Mouse (Mus musculus): ENCODE results near the gene Robo1. TPM values are rescaled to one million over a fixed set of nuclear protein-coding genes. Genes with fewer than 3 reads are reported as not detected.

The Robo1 gene
- polyA plus RNA-seq, 1 experiment from 2014 or later = 100 TPM

GRCm38 (mm10) chr16:72664806-72665205 lies 356.7 kb downstream of the Robo1 start:
- 9% methylated on average over 4 of the region's 4 CpGs for WGBS
- no peak overlapping the region for H3K27ac ChIP-seq (replicated peaks)

GRCm38 (mm10) chr16:72665454-72665853 lies 357.3 kb downstream of the Robo1 start:
- H3K4me2 ChIP-seq (replicated peaks) = peak overlapping the region; percentile 69
- H3K36me3 ChIP-seq = no peaks in the 10 kb centered on the region
- H3K27ac ChIP-seq (replicated peaks) = no peak overlapping the region
- no peaks in the 10 kb centered on the region for H3K9me3 ChIP-seq
- WGBS = 44% methylated on average over 5 of the region's 5 CpGs
- ATAC-seq (ENCODE audit: low FRiP score, low read depth) = no peak
- no peaks in the 10 kb centered on the region for H3K27me3 ChIP-seq
- peak overlapping the region; percentile 84 for H3K4me3 ChIP-seq
- H3K9ac ChIP-seq (replicated peaks) = 0 out of 2 replicates have a peak overlapping the region, but pooled peaks have one; percentile 5
- peaks cover 30% of the 10 kb centered on the region for H3K4me1 ChIP-seq

More at GRCm38 (mm10) chr16:72664806-72665205, 356.7 kb downstream of the Robo1 start:
- Histone ChIP-seq H3K4me1 (peaks cover 24% of the 10 kb centered on the region), H3K4me3 (peak overlapping the region; percentile 84), H3K4me2 (replicated peaks) (peak overlapping the region; percentile 69), H3K36me3 (no peaks in the 10 kb centered on the region), H3K9ac (replicated peaks) (peak overlapping the region; percentile 90), H3K9me3 (no peaks in the 10 kb centered on the region), H3K27me3 (no peaks in the 10 kb centered on the region)
- no peak for ATAC-seq (ENCODE audit: low FRiP score, low read depth)

GRCm38 (mm10) chr16:72670240-72671038 lies 362.3 kb downstream of the Robo1 start:
- H3K4me1 ChIP-seq = peaks cover 22% of the 10 kb centered on the region
- H3K9me3 ChIP-seq = 0 out of 2 replicates have a peak, but pooled peaks cover 2% of the 10 kb centered on the region
- no peak overlapping the region for H3K4me3 ChIP-seq
- no peaks in the 10 kb centered on the region for H3K36me3 ChIP-seq
- 20% methylated on average over 6 of the region's 6 CpGs for WGBS
- H3K9ac ChIP-seq (replicated peaks) = no peak overlapping the region
- 0 out of 2 replicates have a peak, but pooled peaks have one; percentile 50 for ATAC-seq (ENCODE audit: low FRiP score, low read depth)
- H3K27me3 ChIP-seq = no peaks in the 10 kb centered on the region
- H3K4me2 ChIP-seq (replicated peaks) = peak overlapping the region; percentile 22; the same call in 1 of the 2 replicates
- peak overlapping the region; percentile 20; the same call in 1 of the 2 replicates for H3K27ac ChIP-seq (replicated peaks)

- peaks cover 29% of the 10 kb centered on the region for H3K4me1 ChIP-seq
- H3K9me3 ChIP-seq = 0 out of 2 replicates have a peak, but pooled peaks cover 4% of the 10 kb centered on the region
- H3K27me3 ChIP-seq = no peaks in the 10 kb centered on the region
- H3K4me2 ChIP-seq (replicated peaks) = no peak overlapping the region
- no peaks in the 10 kb centered on the region for H3K36me3 ChIP-seq
- H3K4me3 ChIP-seq = no peak overlapping the region
- WGBS = 75% methylated on average over 5 of the region's 5 CpGs
- no peak for ATAC-seq (ENCODE audit: low FRiP score, low read depth)
- H3K9ac ChIP-seq (replicated peaks) = no peak overlapping the region
- H3K27ac ChIP-seq (replicated peaks) = peak overlapping the region; percentile 81
Observed at GRCm38 (mm10) chr16:72677234-72677633, 369.1 kb downstream of the Robo1 start.

- no peak overlapping the region for H3K9ac ChIP-seq (replicated peaks)
- peak; percentile 55 for ATAC-seq (ENCODE audit: low FRiP score, low read depth)
Observed at GRCm38 (mm10) chr16:72678450-72678849, 370.3 kb downstream of the Robo1 start.

GRCm38 (mm10) chr16:72678947-72679558 lies 370.9 kb downstream of the Robo1 start:
- H3K27me3 ChIP-seq = no peaks in the 10 kb centered on the region
- no peak overlapping the region for H3K4me3 ChIP-seq
- H3K9me3 ChIP-seq = 0 out of 2 replicates have a peak, but pooled peaks cover 4% of the 10 kb centered on the region
- no peak overlapping the region for H3K9ac ChIP-seq (replicated peaks)
- 64% methylated on average over 11 of the region's 11 CpGs for WGBS
- H3K36me3 ChIP-seq = no peaks in the 10 kb centered on the region
- H3K27ac ChIP-seq (replicated peaks) = peak overlapping the region; percentile 81
- peak overlapping the region; percentile 34 for H3K4me2 ChIP-seq (replicated peaks)
- no peak; the same call in 1 of the 2 replicates for ATAC-seq (ENCODE audit: low FRiP score, low read depth)
- peaks cover 29% of the 10 kb centered on the region for H3K4me1 ChIP-seq

More at GRCm38 (mm10) chr16:72678450-72678849, 370.3 kb downstream of the Robo1 start:
- Histone ChIP-seq H3K4me2 (replicated peaks) (peak overlapping the region; percentile 34), H3K9me3 (0 out of 2 replicates have a peak, but pooled peaks cover 4% of the 10 kb centered on the region), H3K4me1 (peaks cover 29% of the 10 kb centered on the region), H3K4me3 (no peak overlapping the region), H3K36me3 (no peaks in the 10 kb centered on the region), H3K27me3 (no peaks in the 10 kb centered on the region), H3K27ac (replicated peaks) (peak overlapping the region; percentile 81)
- 18% methylated on average over 13 of the region's 13 CpGs for WGBS

- no peak overlapping the region for H3K9ac ChIP-seq (replicated peaks)
- 78% methylated on average over 6 of the region's 6 CpGs for WGBS
- H3K4me2 ChIP-seq (replicated peaks) = no peak overlapping the region
- no peak overlapping the region for H3K27ac ChIP-seq (replicated peaks)
- H3K4me3 ChIP-seq = no peak overlapping the region
- H3K27me3 ChIP-seq = no peaks in the 10 kb centered on the region
- H3K9me3 ChIP-seq = no peaks in the 10 kb centered on the region
- ATAC-seq (ENCODE audit: low FRiP score, low read depth) = no peak
- H3K4me1 ChIP-seq = peaks cover 17% of the 10 kb centered on the region; the same call in 1 of the 2 replicates
- no peaks in the 10 kb centered on the region for H3K36me3 ChIP-seq
Observed at GRCm38 (mm10) chr16:72685604-72686479, 377.7 kb downstream of the Robo1 start.

- no peak for ATAC-seq (ENCODE audit: low FRiP score, low read depth)
- Histone ChIP-seq H3K27ac (replicated peaks) (no peak overlapping the region), H3K4me2 (replicated peaks) (no peak overlapping the region), H3K9me3 (no peaks in the 10 kb centered on the region), H3K4me3 (no peak overlapping the region), H3K27me3 (no peaks in the 10 kb centered on the region), H3K9ac (replicated peaks) (no peak overlapping the region), H3K4me1 (peaks cover 12% of the 10 kb centered on the region; the same call in 1 of the 2 replicates), H3K36me3 (no peaks in the 10 kb centered on the region)
- 81% methylated on average over 11 of the region's 11 CpGs for WGBS
Observed at GRCm38 (mm10) chr16:72686480-72687053, 378.5 kb downstream of the Robo1 start.

- no peak for ATAC-seq (ENCODE audit: low FRiP score, low read depth)
- no peak overlapping the region for H3K4me3 ChIP-seq
- no peaks in the 10 kb centered on the region for H3K27me3 ChIP-seq
- H3K4me1 ChIP-seq = peaks cover 20% of the 10 kb centered on the region
- no peak overlapping the region for H3K27ac ChIP-seq (replicated peaks)
- H3K4me2 ChIP-seq (replicated peaks) = no peak overlapping the region
- 42% methylated on average over 3 of the region's 3 CpGs for WGBS
- no peak overlapping the region for H3K9ac ChIP-seq (replicated peaks)
- H3K9me3 ChIP-seq = no peaks in the 10 kb centered on the region
- no peaks in the 10 kb centered on the region for H3K36me3 ChIP-seq
Observed at GRCm38 (mm10) chr16:72687651-72688050, 379.5 kb downstream of the Robo1 start.

GRCm38 (mm10) chr16:72688185-72688681 lies 380.1 kb downstream of the Robo1 start:
- 56% methylated on average over 6 of the region's 6 CpGs for whole genome bisulfite sequencing

GRCm38 (mm10) chr16:72691909-72692308 lies 383.8 kb downstream of the Robo1 start:
- no peaks in the 10 kb centered on the region for H3K9me3 ChIP-seq
- H3K4me3 ChIP-seq = no peak overlapping the region
- H3K4me2 ChIP-seq (replicated peaks) = no peak overlapping the region
- H3K9ac ChIP-seq (replicated peaks) = no peak overlapping the region
- WGBS = 24% methylated on average over 3 of the region's 3 CpGs
- ATAC-seq (ENCODE audit: low FRiP score, low read depth) = 0 out of 2 replicates have a peak, but pooled peaks have one; percentile 31
- peak overlapping the region; percentile 67 for H3K27ac ChIP-seq (replicated peaks)
- H3K27me3 ChIP-seq = no peaks in the 10 kb centered on the region
- peaks cover 44% of the 10 kb centered on the region for H3K4me1 ChIP-seq
- H3K36me3 ChIP-seq = no peaks in the 10 kb centered on the region

More at GRCm38 (mm10) chr16:72688185-72688681, 380.1 kb downstream of the Robo1 start:
- Histone ChIP-seq H3K4me2 (replicated peaks) (no peak overlapping the region), H3K9ac (replicated peaks) (no peak overlapping the region), H3K36me3 (no peaks in the 10 kb centered on the region), H3K27me3 (no peaks in the 10 kb centered on the region), H3K27ac (replicated peaks) (no peak overlapping the region), H3K4me1 (peaks cover 26% of the 10 kb centered on the region), H3K9me3 (no peaks in the 10 kb centered on the region), H3K4me3 (no peak overlapping the region)
- ATAC-seq (ENCODE audit: low FRiP score, low read depth) = no peak

All from midbrain, embryonic 12.5 days (tissue).